Mouse (Mus musculus) CD4-positive, CD25-positive, alpha-beta regulatory T cell (primary cell): Measurements from ENCODE around the gene Rnf10. TPM values are rescaled to one million over a fixed set of nuclear protein-coding genes. Genes with fewer than 3 reads are reported as not detected.

Experiments
- polyA plus RNA-seq: library from polyadenylated mRNA; unstranded; fragments of 100-300 nt; shearing (Covaris generic); gene quantifications from one replicate; pipeline ENCODE4 v1.2.1, GENCODE M21; 2017

The Rnf10 gene
- polyA plus RNA-seq, result 131 TPM

GRCm38 (mm10) chr5:115272812-115273548 is at the start of gene Rnf10:
TSS of gene Rnf10 (minus strand) at chr5:115272898.

GRCm38 (mm10) chr5:115300792-115301614 is 28.3 kb upstream of the Rnf10 start, which contains the start of gene Dynll1:
TSS of gene Dynll1 (minus strand) at chr5:115300999.

GRCm38 (mm10) chr5:115279226-115280049 is 6.7 kb upstream of the Rnf10 start, which contains the start of gene Coq5:
TSS of gene Coq5 (plus strand) at chr5:115279666.

GRCm38 (mm10) chr5:115235786-115236263 is 36.9 kb downstream of the Rnf10 start, which contains the start of gene Pop5:
TSS of gene Pop5 (plus strand) at chr5:115235836.

GRCm38 (mm10) chr5:115193669-115194625 is 78.8 kb downstream of the Rnf10 start, which contains the start of gene Cabp1:
TSS of gene Cabp1 (minus strand) at chr5:115194381.

Other genes with a start within 250 kb of the Rnf10 start
- gene Gm10401, start 174.6 kb downstream of the Rnf10 start, polyA plus RNA-seq, result not detected
- gene Acads, start 153.6 kb downstream of the Rnf10 start, polyA plus RNA-seq, result 37.5 TPM
- 53.0 TPM for gene Unc119b, start 137.9 kb downstream of the Rnf10 start, polyA plus RNA-seq
- gene Mlec, start 114.7 kb downstream of the Rnf10 start, polyA plus RNA-seq, result 95.4 TPM
- 0.55 TPM for gene Cabp1, start 78.5 kb downstream of the Rnf10 start, polyA plus RNA-seq
- gene Pop5, start 37.1 kb downstream of the Rnf10 start, polyA plus RNA-seq, result 192 TPM
- 38.0 TPM for gene Coq5, start 6.8 kb upstream of the Rnf10 start, polyA plus RNA-seq
- gene Dynll1, start 28.1 kb upstream of the Rnf10 start, polyA plus RNA-seq, result 468 TPM
- gene Srsf9, start 54.3 kb upstream of the Rnf10 start, polyA plus RNA-seq, result 154 TPM
- gene Gatc, start 68.3 kb upstream of the Rnf10 start, polyA plus RNA-seq, result 27.5 TPM
- gene Triap1, start 68.3 kb upstream of the Rnf10 start, polyA plus RNA-seq, result 48.4 TPM
- 526 TPM for gene Cox6a1, start 76.1 kb upstream of the Rnf10 start, polyA plus RNA-seq
- gene Msi1, start 156.7 kb upstream of the Rnf10 start, polyA plus RNA-seq, result not detected
- not detected for gene Pla2g1b, start 193.4 kb upstream of the Rnf10 start, polyA plus RNA-seq
- gene Sirt4, start 211.8 kb upstream of the Rnf10 start, polyA plus RNA-seq, result 19.2 TPM
- gene Pxn, start 233.8 kb upstream of the Rnf10 start, polyA plus RNA-seq, result 54.3 TPM